ENCODE assay signal across 7 mouse cellular contexts in the genomic region with DNA sequence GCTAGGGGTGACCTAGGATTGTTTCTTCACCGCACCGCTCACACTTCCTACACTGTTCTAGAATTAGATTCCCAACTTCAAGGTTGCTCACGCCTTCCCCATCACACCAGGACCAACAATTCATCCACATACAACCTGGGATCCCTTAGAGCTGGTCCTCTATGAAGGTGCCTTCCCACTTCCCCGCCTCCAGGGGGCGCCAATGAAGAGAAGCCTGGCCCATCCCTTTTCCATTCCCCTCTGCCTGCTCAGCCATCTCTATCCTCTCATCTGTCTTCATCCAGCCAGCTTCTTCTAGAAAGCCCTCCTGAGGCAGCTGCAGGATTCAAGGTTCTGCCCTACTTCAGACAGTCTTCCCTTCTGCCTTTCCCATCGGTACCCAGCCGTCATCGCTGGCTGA. TPM values are rescaled to one million over a fixed set of nuclear protein-coding genes. Genes with fewer than 3 reads are reported as not detected.
DNase-seq lines count a peak whose midpoint lies in the region; ATAC-seq and TF ChIP-seq lines count a peak whose summit lies in the region.

No protein-coding gene starts in this region.

- peak; percentile 11 to 34 for DNase-seq in kidney, postnatal 25 days
- DNase-seq in retina, postnatal 1 day: peak; percentile 49

- H3K4me1 ChIP-seq in kidney, embryonic 16.5 days (ENCODE audit: insufficient read depth, low read length): peaks cover 22% of the 10 kb centered on the region
- peaks cover 39% of the 10 kb centered on the region for H3K4me1 ChIP-seq in E14TG2a.4 (replicated peaks; ENCODE audit: low read depth, low read length)
- H3K4me1 ChIP-seq in bone marrow, adult 2 months (ENCODE audit: control insufficient read depth, insufficient read depth, low read length): peaks cover 4% of the 10 kb centered on the region
- H3K4me1 ChIP-seq in forebrain, embryonic 15.5 days: peaks cover 9% of the 10 kb centered on the region

- no peaks in the 10 kb centered on the region for H3K9me3 ChIP-seq in kidney, embryonic 16.5 days (ENCODE audit: low read length)
- H3K9me3 ChIP-seq in E14TG2a.4 (ENCODE audit: low read length): no peaks in the 10 kb centered on the region
- no peaks in the 10 kb centered on the region for H3K9me3 ChIP-seq in forebrain, embryonic 15.5 days

- no peaks in the 10 kb centered on the region for H3K36me3 ChIP-seq in kidney, embryonic 16.5 days (ENCODE audit: insufficient read depth, low read length)
- H3K36me3 ChIP-seq in E14TG2a.4 (ENCODE audit: insufficient read depth, low read length): no peaks in the 10 kb centered on the region
- H3K36me3 ChIP-seq in forebrain, embryonic 15.5 days: no peaks in the 10 kb centered on the region

- 73% methylated on average over 8 of the region's 8 CpGs for WGBS in kidney, embryonic 16.5 days
- 70% methylated on average over 8 of the region's 8 CpGs for WGBS in bone marrow, adult 2 months
- 69% methylated on average over 8 of the region's 8 CpGs for WGBS in forebrain, embryonic 15.5 days

- TF ChIP-seq POLR2A in bone marrow, adult 2 months (IDR thresholded peaks at IDR 0.05; ENCODE audit: borderline replicate concordance, control insufficient read depth, low read depth, low read length): no peak

- H3K9ac ChIP-seq in kidney, embryonic 16.5 days (replicated peaks; ENCODE audit: low read length): no peak overlapping the region
- no peak overlapping the region for H3K9ac ChIP-seq in forebrain, embryonic 15.5 days (replicated peaks)

- peak; percentile 84 for TF ChIP-seq CTCF in E14TG2a.4 (conservative IDR thresholded peaks at IDR 0.05; ENCODE audit: low read length)
- TF ChIP-seq CTCF in bone marrow, adult 2 months (IDR thresholded peaks at IDR 0.05; ENCODE audit: control insufficient read depth, insufficient read depth, low read length): peak; percentile 70

- no peak for ATAC-seq in kidney, embryonic 16.5 days (ENCODE audit: low FRiP score, low TSS enrichment)
- no peak for ATAC-seq in inflammation-experienced regulatory T-cells, adult 6 months
- ATAC-seq in forebrain, embryonic 15.5 days (replicated peaks): no peak

- H3K27ac ChIP-seq in kidney, embryonic 16.5 days (ENCODE audit: low read length): no peak overlapping the region
- H3K27ac ChIP-seq in bone marrow, adult 2 months (ENCODE audit: control insufficient read depth, insufficient read depth, low read depth, low read length, poor library complexity): no peak overlapping the region
- H3K27ac ChIP-seq in forebrain, embryonic 15.5 days (replicated peaks): no peak overlapping the region

- no peaks in the 10 kb centered on the region for H3K27me3 ChIP-seq in kidney, embryonic 16.5 days (ENCODE audit: insufficient read depth, low read length)
- peaks cover 47% of the 10 kb centered on the region for H3K27me3 ChIP-seq in E14TG2a.4 (ENCODE audit: insufficient read depth, low read length)
- no peaks in the 10 kb centered on the region for H3K27me3 ChIP-seq in forebrain, embryonic 15.5 days

- H3K4me2 ChIP-seq in kidney, embryonic 16.5 days (replicated peaks; ENCODE audit: low read depth, low read length): no peak overlapping the region
- no peak overlapping the region for H3K4me2 ChIP-seq in forebrain, embryonic 15.5 days (replicated peaks)

- H3K4me3 ChIP-seq in kidney, embryonic 16.5 days (ENCODE audit: low read length): no peak overlapping the region
- H3K4me3 ChIP-seq in E14TG2a.4 (replicated peaks; ENCODE audit: low read length): no peak overlapping the region
- no peak overlapping the region for H3K4me3 ChIP-seq in bone marrow, adult 2 months (replicated peaks; ENCODE audit: control insufficient read depth, low read depth, low read length)
- no peak overlapping the region for H3K4me3 ChIP-seq in forebrain, embryonic 15.5 days

RNA-seq across cellular contexts. Expression of gene Ip6k3, which starts 16.2 kb away (rescaled TPM):
- polyA plus RNA-seq in kidney, embryonic 16.5 days (2015; fragmentation: Nextera tagmentation; extraction: Ambion mirVana): 0.15 and 0.19 TPM in 2 replicates
- not detected in 2 replicates for polyA plus RNA-seq in bone marrow, adult 2 months (2011; ENCODE audit: insufficient read depth, insufficient read length, low replicate concordance, missing spikeins)
- polyA plus RNA-seq in inflammation-experienced regulatory T-cells, adult 6 months (2017; shearing (Covaris generic)): not detected
- 0.17 and 0.31 TPM in 2 replicates for polyA plus RNA-seq in forebrain, embryonic 15.5 days (2015; fragmentation: Nextera tagmentation; extraction: Ambion mirVana)

RNA-seq across cellular contexts. Expression of gene Uqcc2, which starts 17.7 kb away (rescaled TPM):
- 266 TPM in 2 replicates for polyA plus RNA-seq in kidney, embryonic 16.5 days (2015; fragmentation: Nextera tagmentation; extraction: Ambion mirVana)
- 53.9 and 105 TPM in 2 replicates for polyA plus RNA-seq in bone marrow, adult 2 months (2011; ENCODE audit: insufficient read depth, insufficient read length, low replicate concordance, missing spikeins)
- 100 to 1,000 TPM; 123 to 139 (median 128) TPM for polyA plus RNA-seq in inflammation-experienced regulatory T-cells, adult 6 months (2017; shearing (Covaris generic))
- 278 and 295 TPM in 2 replicates for polyA plus RNA-seq in forebrain, embryonic 15.5 days (2015; fragmentation: Nextera tagmentation; extraction: Ambion mirVana)

RNA-seq across cellular contexts. Expression of gene Lemd2, which starts 52.9 kb away (rescaled TPM):
- polyA plus RNA-seq in kidney, embryonic 16.5 days (2015; fragmentation: Nextera tagmentation; extraction: Ambion mirVana): 9.7 and 10.0 TPM in 2 replicates
- 31.2 and 46.3 TPM in 2 replicates for polyA plus RNA-seq in bone marrow, adult 2 months (2011; ENCODE audit: insufficient read depth, insufficient read length, low replicate concordance, missing spikeins)
- polyA plus RNA-seq in inflammation-experienced regulatory T-cells, adult 6 months (2017; shearing (Covaris generic)): 10 to 100 TPM in 2 of 3 experiments, 1 to 10 TPM in 1; 9.2 to 13.0 (median 11.9) TPM
- 22.3 and 23.2 TPM in 2 replicates for polyA plus RNA-seq in forebrain, embryonic 15.5 days (2015; fragmentation: Nextera tagmentation; extraction: Ambion mirVana)
